Mouse (Mus musculus): ENCODE results near the gene Serpina1b.
"Not testable (repeated sequence)": the region's sequence is repeated elsewhere in the genome, so short reads cannot be mapped to it uniquely, and the experiment has no call there.

- not testable (repeated sequence) for TF ChIP-seq CTCF, POLR2A (IDR thresholded peaks at IDR 0.05; ENCODE audit: extremely low read depth, insufficient read depth, low read length)
These were observed 92.2 kb downstream of the Serpina1b start for GRCm38 (mm10) chr12:103737791-103738580.

Measured in cortical plate, adult 2 months (tissue).